Mouse (Mus musculus) erythroid progenitor cell, adult 5-6 weeks (primary cell): ENCODE data around the gene Fank1. TPM values are rescaled to one million over a fixed set of nuclear protein-coding genes. Genes with fewer than 3 reads are reported as not detected.

Source experiments
- ATAC-seq: replicated peaks from 2 replicates; pipeline ENCODE4 v1.8.0; 2016; ENCODE audit warnings: moderate number of reproducible peaks, mild to moderate bottlenecking, moderate TSS enrichment, inconsistent platforms; ENCODE audit not compliant: poor library complexity, low FRiP score, severe bottlenecking
- total RNA-seq, 2 experiments: library from RNA; stranded (forward) in 1 of 2; stranded (reverse) in 1 of 2; fragments of 150-400 nt in 1 of 2; fragments of 186-747, 209-891 nt in 1 of 2; gene quantifications; 2 replicates each; pipeline versions ENCODE4 v1.2.3 to v1.2.4; 2015 to 2017; ENCODE audit warnings: low replicate concordance in 2 of 2

Fank1 gene
- total RNA-seq, 2 experiments from 2014 or later = not detected

DNA sequence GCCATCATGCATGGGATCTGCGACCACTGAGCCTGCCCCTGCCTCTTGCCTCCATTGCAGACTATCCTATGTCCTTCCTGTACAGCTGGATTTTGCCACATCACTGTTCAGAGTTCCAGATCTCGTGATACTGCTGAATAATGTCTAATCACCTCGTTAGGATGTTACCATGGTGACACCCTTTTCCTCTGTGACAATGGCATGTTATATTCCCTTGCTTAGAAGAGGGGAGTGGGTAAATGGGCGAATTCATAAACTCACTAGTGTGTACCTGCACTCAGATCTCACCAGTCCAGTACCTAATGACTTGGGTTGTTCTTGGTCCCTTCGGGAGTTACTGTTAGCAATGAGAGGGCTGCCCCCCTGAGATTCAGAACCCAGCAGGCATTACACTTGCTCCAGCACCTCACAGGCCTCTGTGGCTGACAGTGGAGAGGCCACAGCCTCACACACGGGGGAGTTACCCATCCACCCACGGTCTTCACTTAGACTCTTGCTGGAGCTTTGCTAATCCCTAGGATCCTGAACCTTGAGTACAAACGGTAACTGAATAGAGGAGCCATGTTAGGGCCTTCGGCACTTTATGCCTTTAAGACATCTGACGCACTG, 11.3 kb upstream of the Fank1 start:
- ATAC-seq = no peak

DNA sequence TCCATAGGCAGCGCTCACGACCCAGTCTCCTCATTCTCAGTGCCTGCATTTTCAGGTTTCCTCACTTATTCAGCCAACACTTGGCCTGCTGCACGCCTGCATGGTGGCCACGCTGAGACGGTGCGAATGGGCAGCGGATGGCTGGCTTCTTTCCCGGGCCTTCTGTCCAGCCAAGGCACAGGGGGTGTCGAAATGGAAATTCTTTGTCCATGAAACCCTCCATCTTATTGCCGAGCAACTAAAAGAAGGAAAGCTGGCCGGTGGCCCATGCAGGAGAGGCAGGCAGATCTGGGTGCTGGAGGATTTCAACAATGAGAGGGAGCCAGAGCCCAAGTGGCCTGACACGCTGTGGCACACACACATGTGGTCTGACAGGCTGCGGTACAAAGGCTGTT, 10.8 kb upstream of the Fank1 start:
- no peak for ATAC-seq

DNA sequence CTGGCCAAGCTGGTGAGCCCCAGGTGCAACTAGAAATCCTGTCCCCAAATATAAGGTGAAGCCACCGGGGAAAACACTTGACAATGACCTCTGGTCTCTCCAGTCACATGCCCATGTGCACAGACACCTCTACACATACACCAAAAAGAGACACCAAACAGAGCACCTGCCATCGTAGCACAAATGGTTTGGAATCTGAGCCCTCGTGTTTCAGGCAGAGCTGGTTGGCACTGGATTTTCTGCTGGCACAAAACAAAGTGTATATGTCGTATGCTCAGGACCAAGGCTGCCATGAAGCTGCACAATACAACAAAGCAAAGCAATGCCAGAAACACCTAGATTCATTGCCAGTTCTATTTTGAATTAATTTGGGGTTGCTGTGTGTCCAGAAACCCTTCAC, 8.6 kb upstream of the Fank1 start:
- no peak for ATAC-seq

- ATAC-seq = no peak
Observed at GRCm38 (mm10) chr7:133768517-133768916, 8.1 kb upstream of the Fank1 start.

DNA sequence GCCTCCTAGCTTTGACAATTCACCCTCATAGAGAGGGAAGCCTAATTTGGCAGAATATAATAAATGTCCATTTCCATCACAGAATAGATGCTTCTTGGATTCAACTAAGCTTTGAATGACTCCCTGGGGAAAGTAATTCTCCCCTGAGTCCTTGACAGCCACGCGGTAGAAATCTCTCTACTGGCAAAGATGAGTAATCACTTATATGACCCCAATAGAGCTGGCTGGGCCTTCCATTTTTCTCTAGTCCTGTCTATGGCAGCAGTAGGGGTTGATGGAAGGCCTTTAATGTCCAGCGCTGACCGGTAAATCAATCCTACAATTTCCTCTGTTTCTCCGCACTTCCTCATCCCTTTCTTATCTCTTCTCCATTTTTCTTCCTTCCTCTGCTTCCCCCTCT, 1.5 kb upstream of the Fank1 start:
- no peak for ATAC-seq

DNA sequence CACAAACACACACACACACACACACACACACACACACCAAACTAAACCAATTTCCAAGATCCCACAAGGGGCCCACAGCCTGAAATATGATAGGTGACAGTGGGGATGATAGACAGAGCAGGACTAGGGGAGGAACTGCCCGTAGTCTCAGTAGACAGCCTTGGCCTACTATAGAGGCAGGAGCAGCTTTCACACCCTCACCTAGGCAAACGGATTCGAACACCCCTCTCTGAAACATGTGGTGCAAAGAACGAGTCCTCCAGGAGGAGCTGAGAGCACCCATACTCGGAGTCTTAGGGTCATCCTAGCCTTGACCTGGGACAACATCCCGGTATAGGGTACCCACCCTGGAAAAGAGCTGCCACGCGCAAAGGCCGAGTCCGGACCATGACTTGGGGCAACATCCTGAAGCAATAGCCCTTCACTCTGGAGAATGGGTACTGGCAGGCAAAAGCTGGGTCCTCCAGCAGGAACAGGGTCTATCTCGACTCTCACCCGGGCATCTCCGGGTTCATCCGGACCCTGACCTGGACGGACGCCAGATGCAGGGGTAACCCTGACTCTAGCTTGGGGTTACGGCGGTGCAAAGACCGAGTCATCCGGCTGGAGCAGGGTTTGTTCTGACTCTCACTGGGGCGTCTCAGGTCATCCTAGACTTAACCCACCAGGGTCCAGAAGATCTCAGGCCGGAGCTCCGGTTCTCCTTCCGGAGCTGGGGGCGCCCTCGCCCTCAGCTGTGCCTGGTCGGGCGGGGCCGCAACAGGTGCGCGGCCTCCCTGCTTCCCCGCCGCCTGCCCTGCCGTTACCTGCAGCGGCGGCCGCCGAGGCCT, 650 bp upstream of the Fank1 start:
- peak; percentile 41 for ATAC-seq

DNA sequence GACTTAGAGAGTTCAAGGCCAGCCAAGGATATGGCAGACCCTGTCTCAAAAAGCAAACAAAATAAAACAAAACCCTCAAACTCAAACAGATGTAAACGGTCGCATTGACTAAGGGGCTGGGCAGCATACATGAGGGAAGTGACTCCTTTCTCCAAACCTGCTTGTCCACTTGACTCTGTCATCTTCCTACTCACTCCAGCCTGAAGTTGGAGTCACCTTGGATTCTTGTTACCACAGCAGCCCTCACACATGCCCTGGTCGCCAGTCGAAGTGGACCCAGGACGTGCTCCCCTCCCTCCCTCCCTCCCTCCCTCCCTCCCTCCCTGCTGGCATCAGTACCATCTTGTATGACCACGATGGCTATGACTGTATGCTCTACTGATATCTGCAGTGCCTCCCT, 4.9 kb downstream of the Fank1 start:
- ATAC-seq = no peak

DNA sequence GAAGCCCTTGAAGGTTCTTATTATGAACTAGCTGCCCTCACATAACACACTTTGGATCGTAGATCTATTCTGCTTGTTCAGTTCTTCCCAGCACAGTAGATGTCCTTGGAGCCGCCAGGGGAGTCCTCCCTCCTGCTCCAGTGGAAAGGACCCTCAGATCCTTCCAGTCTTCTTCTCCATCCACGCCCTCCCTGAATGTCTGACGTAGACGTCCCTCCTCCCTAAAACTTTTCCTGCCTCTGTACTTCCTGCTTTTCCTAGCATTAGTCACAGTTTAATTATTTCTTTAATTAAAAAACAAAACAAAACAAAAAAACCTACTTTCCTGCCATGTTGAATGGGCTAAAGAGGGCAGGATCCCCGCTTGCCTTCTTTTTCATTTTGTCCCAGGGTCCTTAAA, 5.3 kb downstream of the Fank1 start:
- ATAC-seq = no peak

- 0 out of 2 replicates have a peak, but pooled peaks have one; percentile 52 for ATAC-seq
Observed at GRCm38 (mm10) chr7:133782717-133783435, 6.2 kb downstream of the Fank1 start, which contains the start of gene Dhx32. TSS of gene Dhx32 (minus strand) at chr7:133782726.

DNA sequence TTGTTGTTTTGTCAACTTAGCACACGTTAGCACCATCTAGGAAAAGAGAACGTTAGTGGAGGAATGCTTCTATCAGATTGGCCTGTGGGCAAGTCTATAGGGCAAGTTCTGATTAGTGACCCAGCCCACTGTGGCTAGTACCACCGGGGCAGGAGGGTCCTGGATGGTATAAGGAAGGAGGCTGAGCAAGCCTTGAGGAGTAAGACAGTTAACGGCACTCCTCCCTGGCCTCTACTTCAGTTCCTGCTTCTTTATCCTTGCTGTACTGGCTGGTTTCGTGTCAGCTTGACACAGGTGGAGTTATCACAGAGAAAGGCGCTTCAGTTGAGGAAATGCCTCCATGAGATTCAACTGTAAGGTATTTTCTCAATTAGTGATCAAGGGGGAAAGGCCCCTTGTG, 10.9 kb downstream of the Fank1 start:
- no peak for ATAC-seq

GRCm38 (mm10) chr7:133788147-133788546, 11.5 kb downstream of the Fank1 start:
- no peak for ATAC-seq

- no peak for ATAC-seq
Observed at GRCm38 (mm10) chr7:133790171-133790570, 13.5 kb downstream of the Fank1 start.

GRCm38 (mm10) chr7:133790608-133791229, 14.1 kb downstream of the Fank1 start:
- no peak for ATAC-seq

DNA sequence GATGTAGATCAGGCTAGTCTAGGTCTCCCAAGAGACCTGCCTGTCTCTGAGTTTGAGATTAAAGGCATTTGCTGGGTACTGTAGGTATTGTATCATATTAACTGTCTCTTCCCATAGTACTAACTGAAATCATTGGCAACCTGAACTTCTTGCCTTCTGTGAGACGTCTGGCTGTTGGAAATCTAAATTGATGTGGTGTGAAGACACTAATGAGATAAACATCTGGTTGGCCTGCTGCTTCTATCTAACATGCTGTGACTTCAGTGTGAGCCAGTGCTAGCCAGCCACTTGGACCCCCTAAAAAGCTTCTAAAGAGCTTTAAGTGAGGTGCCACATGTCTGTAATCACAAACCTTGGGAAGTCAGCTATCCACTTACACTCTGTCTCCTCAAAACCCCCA, 16.1 kb downstream of the Fank1 start:
- ATAC-seq = no peak

DNA sequence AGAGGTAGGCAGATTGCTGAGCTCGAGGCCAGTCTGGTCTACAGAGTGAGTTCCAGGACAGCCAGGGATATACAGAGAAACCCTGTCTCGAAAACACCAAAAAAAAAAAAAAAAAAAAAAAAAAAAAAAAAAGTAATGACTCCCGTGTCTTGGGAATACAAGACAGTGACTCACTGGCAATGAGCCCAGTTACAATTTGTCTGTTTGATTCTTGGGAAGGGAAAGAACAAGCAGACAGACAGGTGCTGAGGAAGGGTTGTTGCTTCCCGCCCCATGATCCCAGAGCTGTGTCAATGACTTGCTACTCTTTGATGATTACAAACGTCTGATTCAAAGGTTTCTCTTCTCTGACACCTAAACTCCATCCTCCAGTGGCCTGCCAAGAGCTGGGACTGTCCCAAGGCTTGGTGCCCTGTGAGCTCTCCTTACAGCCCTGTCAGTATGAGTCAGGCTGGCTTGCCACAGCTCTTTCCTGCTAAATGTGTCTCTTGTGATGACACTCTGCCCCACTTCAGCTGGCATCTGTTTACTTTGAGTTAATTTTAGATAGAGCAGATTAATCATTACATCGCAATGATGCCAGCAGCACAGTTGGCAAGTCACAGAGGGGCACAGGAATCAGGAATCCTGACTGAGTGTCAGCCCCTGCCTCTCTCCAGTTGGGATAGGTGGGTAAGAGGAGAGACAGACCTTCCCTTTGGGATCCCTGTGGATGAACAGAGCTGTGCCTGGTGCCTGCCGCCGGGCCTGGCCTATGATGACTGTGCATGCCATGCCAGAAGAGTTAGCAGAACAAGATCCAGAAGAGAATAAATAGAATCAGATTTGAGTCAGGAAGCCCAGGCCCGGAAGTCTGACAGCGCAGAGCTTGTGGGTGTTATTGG, 16.8 kb downstream of the Fank1 start:
- ATAC-seq = no peak

DNA sequence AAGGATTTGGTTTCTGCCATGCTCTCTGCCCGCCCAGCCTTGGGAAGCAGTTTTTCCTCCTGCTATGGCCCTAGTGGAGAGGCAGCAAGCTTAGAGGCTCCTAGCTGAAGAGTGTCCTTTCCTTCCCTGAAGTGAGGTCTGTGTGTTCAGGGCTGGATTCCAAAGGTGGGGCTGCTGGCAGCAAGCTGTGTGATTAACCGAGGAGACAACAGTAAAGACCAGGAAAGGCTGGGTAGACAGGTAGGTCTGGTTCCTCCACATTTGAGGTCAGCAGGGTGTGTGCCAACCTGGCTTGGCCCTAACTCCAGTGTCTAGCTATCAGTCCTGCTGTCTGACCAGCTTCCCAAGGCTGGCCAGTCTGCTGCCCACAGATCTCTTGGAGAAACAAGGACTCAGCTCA, 18.1 kb downstream of the Fank1 start:
- no peak for ATAC-seq

GRCm38 (mm10) chr7:133799928-133800327, 23.3 kb downstream of the Fank1 start:
- no peak for ATAC-seq

DNA sequence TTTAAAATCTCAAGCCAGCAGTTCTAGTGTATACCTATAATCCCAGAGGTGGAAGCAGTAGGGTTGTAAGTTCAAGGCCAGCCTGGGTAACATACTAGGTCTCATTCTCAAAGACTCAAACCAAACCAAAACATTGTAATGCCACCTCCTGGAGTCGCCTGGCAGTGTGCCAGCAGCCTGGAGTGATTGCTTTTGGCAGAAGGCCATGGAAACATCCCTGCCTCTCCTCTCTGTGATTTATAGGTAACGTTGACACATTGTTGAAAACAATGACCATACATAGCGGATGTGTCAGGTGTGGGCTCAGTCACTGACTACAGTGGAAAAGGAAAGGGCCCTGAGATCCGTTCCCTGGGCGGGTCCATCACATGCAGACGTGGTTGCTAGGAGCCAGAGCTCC, 25.2 kb downstream of the Fank1 start:
- ATAC-seq = no peak

- ATAC-seq = no peak
Observed at GRCm38 (mm10) chr7:133805614-133806175, 29.0 kb downstream of the Fank1 start.
